Mouse (Mus musculus): ENCODE data around the gene Rnf151.

The Rnf151 gene

GRCm38 (mm10) chr17:24717943-24718342 lies at the start of gene Rnf151, which contains the start of gene Rps2:
Rnf151 (minus strand) TSS chr17:24718063.
Rps2 (plus strand) TSS chr17:24718116.
- DNase-seq (ENCODE audit: low spot score) = no peak

GRCm38 (mm10) chr17:24766266-24766875 lies 48.5 kb upstream of the Rnf151 start:
- no peak for DNase-seq (ENCODE audit: low spot score)

GRCm38 (mm10) chr17:24765016-24765905 lies 47.4 kb upstream of the Rnf151 start:
- DNase-seq (ENCODE audit: low spot score) = no peak

- DNase-seq (ENCODE audit: low spot score) = no peak
Observed at GRCm38 (mm10) chr17:24761121-24761520, 43.3 kb upstream of the Rnf151 start.

GRCm38 (mm10) chr17:24757394-24757793 lies 39.5 kb upstream of the Rnf151 start:
- DNase-seq (ENCODE audit: low spot score) = no peak

- no peak for DNase-seq (ENCODE audit: low spot score)
Observed at GRCm38 (mm10) chr17:24752415-24753394, 34.8 kb upstream of the Rnf151 start, which contains the start of gene Hs3st6. Hs3st6 (plus strand) TSS chr17:24752988.

- DNase-seq (ENCODE audit: low spot score) = no peak
Observed at GRCm38 (mm10) chr17:24751528-24751927, 33.7 kb upstream of the Rnf151 start.

- DNase-seq (ENCODE audit: low spot score) = no peak
Observed at GRCm38 (mm10) chr17:24746986-24747385, 29.1 kb upstream of the Rnf151 start.

- peak; percentile 66 for DNase-seq (ENCODE audit: low spot score)
Observed at GRCm38 (mm10) chr17:24745526-24746497, 27.9 kb upstream of the Rnf151 start.

GRCm38 (mm10) chr17:24744381-24744780 lies 26.5 kb upstream of the Rnf151 start:
- DNase-seq (ENCODE audit: low spot score) = no peak

- no peak for DNase-seq (ENCODE audit: low spot score)
Observed at GRCm38 (mm10) chr17:24743896-24744295, 26.0 kb upstream of the Rnf151 start.

GRCm38 (mm10) chr17:24742307-24742706 lies 24.4 kb upstream of the Rnf151 start:
- no peak for DNase-seq (ENCODE audit: low spot score)

GRCm38 (mm10) chr17:24739926-24740325 lies 22.1 kb upstream of the Rnf151 start:
- DNase-seq (ENCODE audit: low spot score) = no peak

GRCm38 (mm10) chr17:24738238-24738637 lies 20.4 kb upstream of the Rnf151 start:
- no peak for DNase-seq (ENCODE audit: low spot score)

GRCm38 (mm10) chr17:24737135-24737810 lies 19.4 kb upstream of the Rnf151 start:
- DNase-seq (ENCODE audit: low spot score) = no peak

GRCm38 (mm10) chr17:24736330-24737051 lies 18.6 kb upstream of the Rnf151 start, which contains the start of gene Msrb1:
Msrb1 (plus strand) TSS chr17:24736642.
- peak; percentile 95 for DNase-seq (ENCODE audit: low spot score)

- DNase-seq (ENCODE audit: low spot score) = no peak
Observed at GRCm38 (mm10) chr17:24735446-24735845, 17.6 kb upstream of the Rnf151 start.

GRCm38 (mm10) chr17:24734513-24734912 lies 16.6 kb upstream of the Rnf151 start:
- no peak for DNase-seq (ENCODE audit: low spot score)

GRCm38 (mm10) chr17:24733434-24734050 lies 15.7 kb upstream of the Rnf151 start:
- no peak for DNase-seq (ENCODE audit: low spot score)
